Mouse (Mus musculus) cortical plate, adult 2 months (tissue): Measurements from ENCODE around the gene Scel.

ENCODE experiments used
- CTCF ChIP-seq: fragments of 200-500 bp; IDR thresholded peaks from 2 replicates; pipeline ENCODE4 v1.5.1; 2011; ENCODE audit warnings: mild to moderate bottlenecking, control low read depth, low read length; ENCODE audit not compliant: insufficient read depth; ENCODE audit errors: extremely low read depth
- POLR2A ChIP-seq: fragments of 200-500 bp; IDR thresholded peaks from 2 replicates; pipeline ENCODE4 v1.6.1; 2011; ENCODE audit warnings: mild to moderate bottlenecking, low read length, control low read depth; ENCODE audit not compliant: insufficient read depth; ENCODE audit errors: extremely low read depth

- TF ChIP-seq CTCF (no peak), POLR2A (no peak)
These were observed 43.5 kb downstream of the Scel start for GRCm38 (mm10) chr14:103556609-103557008.
